Mouse (Mus musculus) CD4-positive, CD25-positive, alpha-beta regulatory T cell, adult 2 months (primary cell): ENCODE measurements around the gene Wipf1.

Source experiments
- DNase-seq: peaks from one replicate; pipeline ENCODE4 v3.0.0-alpha.2; 2012; ENCODE audit warnings: low read depth, low spot score

Gene Wipf1

GRCm38 (mm10) chr2:73470146-73470630, 59.3 kb downstream of the Wipf1 start:
- peak; percentile 75 for DNase-seq

- DNase-seq = no peak
These were observed 60.0 kb downstream of the Wipf1 start for GRCm38 (mm10) chr2:73469552-73469951.

- no peak for DNase-seq
These were observed 60.5 kb downstream of the Wipf1 start for GRCm38 (mm10) chr2:73468993-73469392.

GRCm38 (mm10) chr2:73467071-73467851, 62.3 kb downstream of the Wipf1 start:
- DNase-seq = no peak

GRCm38 (mm10) chr2:73466481-73466880, 63.1 kb downstream of the Wipf1 start:
- no peak for DNase-seq

GRCm38 (mm10) chr2:73463431-73464194, 65.9 kb downstream of the Wipf1 start:
- DNase-seq = peak; percentile 75

GRCm38 (mm10) chr2:73462757-73463339, 66.7 kb downstream of the Wipf1 start:
- DNase-seq = peak; percentile 38

- DNase-seq = no peak
These were observed 67.3 kb downstream of the Wipf1 start for GRCm38 (mm10) chr2:73462265-73462664.

- DNase-seq = no peak
These were observed 69.4 kb downstream of the Wipf1 start for GRCm38 (mm10) chr2:73460168-73460567.

GRCm38 (mm10) chr2:73459607-73460153, 69.9 kb downstream of the Wipf1 start:
- peak; percentile 64 for DNase-seq

GRCm38 (mm10) chr2:73456886-73457285, 72.6 kb downstream of the Wipf1 start:
- DNase-seq = no peak

- no peak for DNase-seq
These were observed 73.4 kb downstream of the Wipf1 start for GRCm38 (mm10) chr2:73456154-73456553.

GRCm38 (mm10) chr2:73455541-73455940, 74.0 kb downstream of the Wipf1 start:
- no peak for DNase-seq

GRCm38 (mm10) chr2:73454682-73455081, 74.9 kb downstream of the Wipf1 start:
- no peak for DNase-seq

- DNase-seq = no peak
These were observed 75.3 kb downstream of the Wipf1 start for GRCm38 (mm10) chr2:73454186-73454585.

- peak; percentile 80 for DNase-seq
These were observed 75.8 kb downstream of the Wipf1 start for GRCm38 (mm10) chr2:73453717-73454116.

GRCm38 (mm10) chr2:73453085-73453484, 76.4 kb downstream of the Wipf1 start:
- no peak for DNase-seq

- peak; percentile 77 for DNase-seq
These were observed 77.0 kb downstream of the Wipf1 start for GRCm38 (mm10) chr2:73452556-73452955.

GRCm38 (mm10) chr2:73451541-73451940, 78.0 kb downstream of the Wipf1 start:
- peak; percentile 52 for DNase-seq

GRCm38 (mm10) chr2:73450172-73450715, 79.3 kb downstream of the Wipf1 start:
- peak; percentile 87 for DNase-seq

GRCm38 (mm10) chr2:73443985-73444384, 85.5 kb downstream of the Wipf1 start:
- no peak for DNase-seq

- DNase-seq = peak; percentile 54
These were observed 87.5 kb downstream of the Wipf1 start for GRCm38 (mm10) chr2:73442015-73442414.
